ENCODE assay signal across 8 mouse cellular contexts in genomic region chr11:115603476-115604303, GRCm38 (mm10). TPM values are rescaled to one million over a fixed set of nuclear protein-coding genes. Genes with fewer than 3 reads are reported as not detected.
DNase-seq lines count a peak whose midpoint lies in the region; ATAC-seq and TF ChIP-seq lines count a peak whose summit lies in the region.

Gene Mrps7, plus strand, starts transcription at chr11:115603925.
Gene Gga3, minus strand, starts transcription at chr11:115604051.

- peak; percentile 83 for TF ChIP-seq POLR2A in liver, adult 2 months (IDR thresholded peaks at IDR 0.05; ENCODE audit: extremely low read depth, insufficient read depth, low read length)
- peak; percentile 59 for TF ChIP-seq POLR2A in myocyte (IDR thresholded peaks at IDR 0.05; ENCODE audit: insufficient read length, low read depth)

- H3K36me3 ChIP-seq in heart, embryonic 11.5 days (ENCODE audit: control insufficient read depth, insufficient read depth, low read length): peaks cover 29% of the 10 kb centered on the region
- peaks cover 29% of the 10 kb centered on the region for H3K36me3 ChIP-seq in kidney, embryonic 16.5 days (ENCODE audit: insufficient read depth, low read length)
- H3K36me3 ChIP-seq in liver, adult 2 months (ENCODE audit: control insufficient read depth, insufficient read depth, low read length): peaks cover 15% of the 10 kb centered on the region; the same call in 1 of the 2 replicates
- peaks cover 19% of the 10 kb centered on the region for H3K36me3 ChIP-seq in myocyte (ENCODE audit: control insufficient read depth, insufficient read depth)
- peaks cover 12% of the 10 kb centered on the region for H3K36me3 ChIP-seq in splenic B cell, adult 2 months (ENCODE audit: control insufficient read depth, insufficient read depth, low read length, poor library complexity, severe bottlenecking)

- peak within 1 kb of the TSS; percentile 84 for H3K4me2 ChIP-seq in heart, embryonic 11.5 days
- peak within 1 kb of the TSS; percentile 85 for H3K4me2 ChIP-seq in kidney, embryonic 16.5 days (replicated peaks; ENCODE audit: low read depth, low read length)
- peak within 1 kb of the TSS; percentile 98 for H3K4me2 ChIP-seq in myocyte (ENCODE audit: low read depth)

- ATAC-seq in erythroblast, adult 5-6 weeks (replicated peaks; ENCODE audit: low FRiP score, poor library complexity, severe bottlenecking): peak; percentile 86
- ATAC-seq in heart, embryonic 11.5 days (replicated peaks; ENCODE audit: insufficient number of reproducible peaks, low FRiP score, low TSS enrichment): peak; percentile 90
- peak; percentile 96 for ATAC-seq in kidney, embryonic 16.5 days (ENCODE audit: low FRiP score, low TSS enrichment)

- H3K4me3 ChIP-seq in heart, embryonic 11.5 days (ENCODE audit: low read depth, low read length): peak within 1 kb of the TSS; percentile 91
- H3K4me3 ChIP-seq in kidney, embryonic 16.5 days (ENCODE audit: low read length): peak within 1 kb of the TSS; percentile 96
- peak within 1 kb of the TSS; percentile 83 for H3K4me3 ChIP-seq in liver, adult 2 months (ENCODE audit: insufficient read depth, low read depth, low read length)
- peak within 1 kb of the TSS; percentile 96 for H3K4me3 ChIP-seq in myocyte

- peak within 1 kb of the TSS; percentile 82 for H3ac ChIP-seq in myocyte (ENCODE audit: control insufficient read depth, insufficient read length)

- H3K27ac ChIP-seq in heart, embryonic 11.5 days (ENCODE audit: low read depth, low read length): peak within 1 kb of the TSS; percentile 88
- H3K27ac ChIP-seq in kidney, embryonic 16.5 days (ENCODE audit: low read length): peak within 1 kb of the TSS; percentile 96
- peak within 1 kb of the TSS; percentile 91 for H3K27ac ChIP-seq in liver, adult 2 months (replicated peaks; ENCODE audit: insufficient read depth, low read depth, low read length)

- TF ChIP-seq CTCF in liver, adult 2 months (IDR thresholded peaks at IDR 0.05; ENCODE audit: low read depth, low read length): peak; percentile 23; the same call in 1 of the 2 replicates

- H3K9me3 ChIP-seq in heart, embryonic 11.5 days (replicated peaks; ENCODE audit: control insufficient read depth, low read length): no peaks in the 10 kb centered on the region
- no peaks in the 10 kb centered on the region for H3K9me3 ChIP-seq in kidney, embryonic 16.5 days (ENCODE audit: low read length)

- under 1% methylated on average over 89 of the region's 93 CpGs for WGBS in heart, embryonic 11.5 days (ENCODE audit: insufficient replicate concordance)
- WGBS in kidney, embryonic 16.5 days: under 1% methylated on average over 91 of the region's 93 CpGs
- WGBS in liver, adult 2 months: under 1% methylated on average over 92 of the region's 93 CpGs

- no peaks in the 10 kb centered on the region for H3K27me3 ChIP-seq in heart, embryonic 11.5 days (ENCODE audit: control insufficient read depth, insufficient read depth, low read length)
- no peaks in the 10 kb centered on the region for H3K27me3 ChIP-seq in kidney, embryonic 16.5 days (ENCODE audit: insufficient read depth, low read length)
- H3K27me3 ChIP-seq in liver, adult 2 months (ENCODE audit: control insufficient read depth, insufficient read depth, low read length): no peaks in the 10 kb centered on the region
- H3K27me3 ChIP-seq in myocyte (ENCODE audit: control insufficient read depth, insufficient read depth, insufficient read length): no peaks in the 10 kb centered on the region
- no peaks in the 10 kb centered on the region for H3K27me3 ChIP-seq in splenic B cell, adult 2 months (ENCODE audit: control insufficient read depth, insufficient read depth, low read length, poor library complexity, severe bottlenecking)

- peaks cover 25% of the 10 kb centered on the region; the same call in 1 of the 2 replicates for H3K79me2 ChIP-seq in liver, adult 2 months (ENCODE audit: control insufficient read depth, insufficient read depth, low read length)
- peaks cover 57% of the 10 kb centered on the region for H3K79me2 ChIP-seq in myocyte (ENCODE audit: control insufficient read depth, insufficient read depth)

- peak; percentile 95 to 98 for DNase-seq in B cell, adult 2 months
- DNase-seq in brain, adult 2 months (ENCODE audit: low read depth, low spot score): peak; percentile 94
- peak; percentile 80 for DNase-seq in liver, adult 2 months (ENCODE audit: extremely low read depth, low read depth, low spot score)
- peak; percentile 96 for DNase-seq in splenic B cell, adult 2 months (ENCODE audit: low read depth, low spot score)

- H3K4me1 ChIP-seq in heart, embryonic 11.5 days (ENCODE audit: control insufficient read depth, insufficient read depth, low read length): peaks cover 32% of the 10 kb centered on the region
- H3K4me1 ChIP-seq in kidney, embryonic 16.5 days (ENCODE audit: insufficient read depth, low read length): peaks cover 28% of the 10 kb centered on the region
- peaks cover 23% of the 10 kb centered on the region for H3K4me1 ChIP-seq in liver, adult 2 months (ENCODE audit: control insufficient read depth, insufficient read depth, low read length)

- H3K9ac ChIP-seq in heart, embryonic 11.5 days (ENCODE audit: low read depth, low read length): peak within 1 kb of the TSS; percentile 89
- H3K9ac ChIP-seq in kidney, embryonic 16.5 days (replicated peaks; ENCODE audit: low read length): peak within 1 kb of the TSS; percentile 88
- H3K9ac ChIP-seq in liver, adult 2 months (ENCODE audit: low read depth, low read length): peak within 1 kb of the TSS; percentile 87

TF ChIP-seq in myocyte, 11 proteins besides CTCF, POLR2A, EP300 and RAD21:
- TF ChIP-seq MYOG (IDR thresholded peaks at IDR 0.05; ENCODE audit: control insufficient read depth in 1 of 3, insufficient read depth in 1 of 3, insufficient read length in 2 of 3, low read depth in 2 of 3) (peak in 1 of 3 experiments; percentile 40), MAX (IDR thresholded peaks at IDR 0.05; ENCODE audit: low read depth) (peak; percentile 98), USF1 (IDR thresholded peaks at IDR 0.05; ENCODE audit: low read depth) (no peak), POLR2AphosphoS2 (IDR thresholded peaks at IDR 0.05; ENCODE audit: insufficient read length, low read depth) (peak; percentile 74), TCF3 (IDR thresholded peaks at IDR 0.05; ENCODE audit: insufficient read length, low read depth) (no peak), REST (IDR thresholded peaks at IDR 0.05; ENCODE audit: insufficient read depth, insufficient read length) (peak; percentile 17), CEBPB (IDR thresholded peaks at IDR 0.05; ENCODE audit: insufficient read depth, poor library complexity, severe bottlenecking) (no peak), SRF (IDR thresholded peaks at IDR 0.05; ENCODE audit: control insufficient read depth, insufficient read length, low read depth) (no peak), MYOD1 (IDR thresholded peaks at IDR 0.05; ENCODE audit: control insufficient read depth in 1 of 3, insufficient read length in 2 of 3, low read depth in 2 of 3) (no peak), E2F4 (IDR thresholded peaks at IDR 0.05; ENCODE audit: insufficient read depth) (no peak), TCF12 (IDR thresholded peaks at IDR 0.05; ENCODE audit: insufficient read depth, poor library complexity, severe bottlenecking) (no peak)

RNA-seq across cellular contexts. Expression of gene Mrps7, which starts in this region (rescaled TPM):
- 4.8 and 14.2 TPM in 2 replicates for total RNA-seq in erythroblast, adult 5-6 weeks (2015; ENCODE audit: low replicate concordance)
- 6.4 and 13.0 TPM in 2 replicates for total RNA-seq in erythroblast, adult 5-6 weeks (2017; ENCODE audit: low replicate concordance)
- 97.7 and 104 TPM in 2 replicates for polyA plus RNA-seq in heart, embryonic 11.5 days (2014; fragmentation: Nextera tagmentation; extraction: Ambion mirVana)
- 101 and 103 TPM in 2 replicates for polyA plus RNA-seq in kidney, embryonic 16.5 days (2015; fragmentation: Nextera tagmentation; extraction: Ambion mirVana)
- total RNA-seq in liver, adult 2 months (2014; rRNA removed): 48.1 and 50.4 TPM in 2 replicates
- 32.9 and 39.2 TPM in 2 replicates for polyA plus RNA-seq in liver, adult 2 months (2012; rRNA removed)
- 61.5 TPM for polyA plus RNA-seq in myocyte (2012; fragmentation: generic; extraction: Trizol)

RNA-seq across cellular contexts. Expression of gene Gga3, which starts in this region (rescaled TPM):
- 7.9 and 12.3 TPM in 2 replicates for total RNA-seq in erythroblast, adult 5-6 weeks (2015; ENCODE audit: low replicate concordance)
- 12.8 and 18.4 TPM in 2 replicates for total RNA-seq in erythroblast, adult 5-6 weeks (2017; ENCODE audit: low replicate concordance)
- 17.9 and 21.0 TPM in 2 replicates for polyA plus RNA-seq in heart, embryonic 11.5 days (2014; fragmentation: Nextera tagmentation; extraction: Ambion mirVana)
- polyA plus RNA-seq in kidney, embryonic 16.5 days (2015; fragmentation: Nextera tagmentation; extraction: Ambion mirVana): 24.5 and 26.8 TPM in 2 replicates
- 1.7 and 3.2 TPM in 2 replicates for total RNA-seq in liver, adult 2 months (2014; rRNA removed)
- polyA plus RNA-seq in liver, adult 2 months (2012; rRNA removed): 5.9 and 8.3 TPM in 2 replicates
- 16.4 TPM for polyA plus RNA-seq in myocyte (2012; fragmentation: generic; extraction: Trizol)

Comparison
In these comparisons a context has a peak if more than half of its experiments do, and no peak if none do; other contexts are left out.
1. Peak in every context shown above with its lines: DNase-seq, ATAC-seq, H3K4me3 ChIP-seq and H3K27ac ChIP-seq.